Mouse (Mus musculus): ENCODE results near the gene Foxp1. TPM values are rescaled to one million over a fixed set of nuclear protein-coding genes. Genes with fewer than 3 reads are reported as not detected.

Gene Foxp1
- total and polyA plus RNA-seq, 2 experiments from 2014 or later, result 112 to 167 TPM

- Histone ChIP-seq H3K27ac (ENCODE audit: low read depth, low read length) (no peak overlapping the region), H3K4me3 (ENCODE audit: low read depth, low read length) (no peak overlapping the region), H3K4me1 (ENCODE audit: insufficient read depth) (0 out of 2 replicates have a peak, but pooled peaks cover 3% of the 10 kb centered on the region), H3K9me3 (ENCODE audit: low read length) (no peaks in the 10 kb centered on the region), H3K27me3 (ENCODE audit: insufficient read depth, low read length) (no peaks in the 10 kb centered on the region), H3K4me2 (ENCODE audit: low read depth) (no peak overlapping the region), H3K9ac (no peak overlapping the region), H3K36me3 (ENCODE audit: insufficient read depth) (no peaks in the 10 kb centered on the region)
- WGBS, result 58% methylated on average over 10 of the region's 10 CpGs
- no peak for TF ChIP-seq CTCF (IDR thresholded peaks at IDR 0.05; ENCODE audit: low read depth)
- DNase-seq, result no peak
- ATAC-seq, result no peak
These were observed 182.4 kb downstream of the Foxp1 start for GRCm38 (mm10) chr6:99339986-99340721.

GRCm38 (mm10) chr6:99339343-99339620 is 183.2 kb downstream of the Foxp1 start:
- TF ChIP-seq CTCF (IDR thresholded peaks at IDR 0.05; ENCODE audit: low read depth), result no peak
- 52% methylated on average over 5 of the region's 5 CpGs for WGBS
- Histone ChIP-seq H3K27ac (ENCODE audit: low read depth, low read length) (no peak overlapping the region), H3K4me2 (ENCODE audit: low read depth) (no peak overlapping the region), H3K4me1 (ENCODE audit: insufficient read depth) (0 out of 2 replicates have a peak, but pooled peaks cover 3% of the 10 kb centered on the region), H3K36me3 (ENCODE audit: insufficient read depth) (no peaks in the 10 kb centered on the region), H3K9ac (no peak overlapping the region), H3K9me3 (ENCODE audit: low read length) (no peaks in the 10 kb centered on the region), H3K27me3 (ENCODE audit: insufficient read depth, low read length) (no peaks in the 10 kb centered on the region), H3K4me3 (ENCODE audit: low read depth, low read length) (no peak overlapping the region)
- ATAC-seq (no peak), DNase-seq (no peak)

GRCm38 (mm10) chr6:99338593-99339342 is 183.8 kb downstream of the Foxp1 start:
- Histone ChIP-seq H3K9ac (no peak overlapping the region), H3K27me3 (ENCODE audit: insufficient read depth, low read length) (no peaks in the 10 kb centered on the region), H3K4me3 (ENCODE audit: low read depth, low read length) (no peak overlapping the region), H3K4me2 (ENCODE audit: low read depth) (no peak overlapping the region), H3K9me3 (ENCODE audit: low read length) (no peaks in the 10 kb centered on the region), H3K4me1 (ENCODE audit: insufficient read depth) (0 out of 2 replicates have a peak, but pooled peaks cover 3% of the 10 kb centered on the region), H3K27ac (ENCODE audit: low read depth, low read length) (no peak overlapping the region), H3K36me3 (ENCODE audit: insufficient read depth) (no peaks in the 10 kb centered on the region)
- WGBS, result 71% methylated on average over 9 of the region's 9 CpGs
- ATAC-seq (no peak), DNase-seq (no peak)
- no peak for TF ChIP-seq CTCF (IDR thresholded peaks at IDR 0.05; ENCODE audit: low read depth)

GRCm38 (mm10) chr6:99338174-99338573 is 184.3 kb downstream of the Foxp1 start:
- no peak for ATAC-seq
- Histone ChIP-seq H3K9me3 (ENCODE audit: low read length) (no peaks in the 10 kb centered on the region), H3K4me3 (ENCODE audit: low read depth, low read length) (no peak overlapping the region), H3K27me3 (ENCODE audit: insufficient read depth, low read length) (no peaks in the 10 kb centered on the region), H3K36me3 (ENCODE audit: insufficient read depth) (no peaks in the 10 kb centered on the region), H3K4me2 (ENCODE audit: low read depth) (no peak overlapping the region), H3K9ac (no peak overlapping the region), H3K4me1 (ENCODE audit: insufficient read depth) (peaks cover 3% of the 10 kb centered on the region; the same call in 1 of the 2 replicates), H3K27ac (ENCODE audit: low read depth, low read length) (no peak overlapping the region)
- 69% methylated on average over 3 of the region's 3 CpGs for WGBS
- TF ChIP-seq CTCF (IDR thresholded peaks at IDR 0.05; ENCODE audit: low read depth), result no peak
- DNase-seq, result no peak

- no peak overlapping the region for H3K4me3 ChIP-seq (ENCODE audit: low read depth, low read length)
- H3K36me3 ChIP-seq (ENCODE audit: insufficient read depth), result no peaks in the 10 kb centered on the region
- WGBS, result 45% methylated on average over 6 of the region's 6 CpGs
- TF ChIP-seq CTCF (IDR thresholded peaks at IDR 0.05; ENCODE audit: low read depth), result no peak
- DNase-seq, result no peak
- H3K4me2 ChIP-seq (ENCODE audit: low read depth), result no peak overlapping the region
- ATAC-seq, result no peak
- H3K9ac ChIP-seq, result no peak overlapping the region
- H3K27me3 ChIP-seq (ENCODE audit: insufficient read depth, low read length), result no peaks in the 10 kb centered on the region
- H3K9me3 ChIP-seq (ENCODE audit: low read length), result no peaks in the 10 kb centered on the region
- H3K4me1 ChIP-seq (ENCODE audit: insufficient read depth), result peaks cover 7% of the 10 kb centered on the region; the same call in 1 of the 2 replicates
- no peak overlapping the region for H3K27ac ChIP-seq (ENCODE audit: low read depth, low read length)
These were observed 184.9 kb downstream of the Foxp1 start for GRCm38 (mm10) chr6:99337575-99337974.

GRCm38 (mm10) chr6:99336191-99336590 is 186.3 kb downstream of the Foxp1 start:
- no peak for TF ChIP-seq CTCF (IDR thresholded peaks at IDR 0.05; ENCODE audit: low read depth)
- Histone ChIP-seq H3K9me3 (ENCODE audit: low read length) (no peaks in the 10 kb centered on the region), H3K27me3 (ENCODE audit: insufficient read depth, low read length) (no peaks in the 10 kb centered on the region), H3K9ac (no peak overlapping the region), H3K36me3 (ENCODE audit: insufficient read depth) (no peaks in the 10 kb centered on the region), H3K4me2 (ENCODE audit: low read depth) (no peak overlapping the region), H3K27ac (ENCODE audit: low read depth, low read length) (no peak overlapping the region), H3K4me1 (ENCODE audit: insufficient read depth) (peaks cover 9% of the 10 kb centered on the region; the same call in 1 of the 2 replicates), H3K4me3 (ENCODE audit: low read depth, low read length) (no peak overlapping the region)
- WGBS, result 67% methylated on average over 5 of the region's 5 CpGs
- ATAC-seq, result no peak
- DNase-seq, result no peak

- 64% methylated on average over 13 of the region's 13 CpGs for WGBS
- Histone ChIP-seq H3K27me3 (ENCODE audit: insufficient read depth, low read length) (no peaks in the 10 kb centered on the region), H3K4me2 (ENCODE audit: low read depth) (no peak overlapping the region), H3K9me3 (ENCODE audit: low read length) (no peaks in the 10 kb centered on the region), H3K4me1 (ENCODE audit: insufficient read depth) (peaks cover 9% of the 10 kb centered on the region; the same call in 1 of the 2 replicates), H3K27ac (ENCODE audit: low read depth, low read length) (no peak overlapping the region), H3K36me3 (ENCODE audit: insufficient read depth) (no peaks in the 10 kb centered on the region), H3K9ac (no peak overlapping the region), H3K4me3 (ENCODE audit: low read depth, low read length) (no peak overlapping the region)
- no peak for DNase-seq
- ATAC-seq, result no peak
- TF ChIP-seq CTCF (IDR thresholded peaks at IDR 0.05; ENCODE audit: low read depth), result no peak
These were observed 187.2 kb downstream of the Foxp1 start for GRCm38 (mm10) chr6:99335174-99335830.
